Mouse (Mus musculus) embryonic facial prominence, embryonic 15.5 days (tissue): ENCODE measurements around the gene Ak2. TPM values are rescaled to one million over a fixed set of nuclear protein-coding genes. Genes with fewer than 3 reads are reported as not detected.

Experiments
- polyA plus RNA-seq: library from polyadenylated mRNA; unstranded; fragments of >200 nt; fragmentation: Nextera tagmentation; extraction: Ambion mirVana; gene quantifications from 2 replicates; pipeline ENCODE4 v1.2.1, GENCODE M21; 2015

Gene Ak2
- polyA plus RNA-seq, 1 experiment from 2014 or later, result 196 TPM

Other genes with a start within 250 kb of the Ak2 start
- 0.12 and 0.15 TPM in 2 replicates for gene A3galt2, start 236.6 kb upstream of the Ak2 start, polyA plus RNA-seq
- gene Zfp362, start 185.9 kb upstream of the Ak2 start, polyA plus RNA-seq, result 37.3 and 43.6 TPM in 2 replicates
- gene Trim62, start 108.4 kb upstream of the Ak2 start, polyA plus RNA-seq, result 9.1 and 10.6 TPM in 2 replicates
- 29.4 and 32.1 TPM in 2 replicates for gene Azin2, start 29.5 kb upstream of the Ak2 start, polyA plus RNA-seq
- 10.7 and 11.0 TPM in 2 replicates for gene Rnf19b, start 66.3 kb downstream of the Ak2 start, polyA plus RNA-seq
- 26.6 and 26.9 TPM in 2 replicates for gene Tmem54, start 113.6 kb downstream of the Ak2 start, polyA plus RNA-seq
- 1.8 and 2.2 TPM in 2 replicates for gene Hpca, start 130.1 kb downstream of the Ak2 start, polyA plus RNA-seq
- 19.7 and 26.3 TPM in 2 replicates for gene Fndc5, start 145.0 kb downstream of the Ak2 start, polyA plus RNA-seq
- gene S100pbp, start 197.8 kb downstream of the Ak2 start, polyA plus RNA-seq, result 17.8 and 18.5 TPM in 2 replicates
- gene Yars, start 197.8 kb downstream of the Ak2 start, polyA plus RNA-seq, result 75.5 and 83.2 TPM in 2 replicates